Mouse (Mus musculus): ENCODE data around the gene Il13.

The Il13 gene

DNA sequence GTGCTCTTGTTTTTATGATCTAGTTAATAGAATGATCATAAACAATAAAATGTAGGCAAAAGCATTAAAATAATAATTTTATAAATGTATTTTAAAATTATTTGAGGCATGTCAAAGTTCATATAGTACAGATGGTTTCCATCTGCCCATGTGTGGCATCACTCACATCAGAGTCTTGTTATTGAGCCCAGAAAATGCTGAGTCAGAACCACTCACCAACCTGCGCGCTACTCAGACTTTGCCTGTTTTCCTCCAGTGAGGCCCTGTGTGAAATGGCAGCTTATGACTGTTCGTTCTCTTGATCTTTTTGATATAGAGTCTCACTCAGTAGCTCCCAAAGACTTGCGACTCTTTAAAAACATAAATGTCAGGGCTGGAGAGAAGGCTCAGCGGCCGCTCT is 49.0 kb downstream of the Il13 start:
- no peak for DNase-seq (ENCODE audit: low read depth, low spot score)

DNA sequence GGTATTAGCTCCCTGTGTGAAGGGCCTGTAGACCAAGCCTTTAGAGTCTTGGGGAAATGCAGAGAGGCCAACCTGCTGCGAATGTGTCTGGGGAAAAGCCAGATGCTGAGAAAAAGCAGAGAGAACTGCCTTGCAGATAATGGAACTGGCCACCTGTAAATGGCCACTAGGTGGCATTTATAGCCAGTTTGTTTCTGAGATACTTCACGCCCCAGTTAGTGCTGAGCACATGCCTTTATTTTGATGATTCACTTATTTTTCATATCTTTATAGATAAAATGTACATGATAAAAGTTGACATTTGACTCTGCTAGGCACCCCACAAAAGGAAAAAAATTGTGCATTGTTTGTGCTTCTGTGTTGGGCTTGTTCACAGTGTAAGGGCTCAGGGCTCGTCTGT is 49.7 kb downstream of the Il13 start:
- DNase-seq (ENCODE audit: low read depth, low spot score) = no peak

- no peak for DNase-seq (ENCODE audit: low read depth, low spot score)
These were observed 51.4 kb downstream of the Il13 start for GRCm38 (mm10) chr11:53583151-53583550.

All from embryo, embryonic 11.5 days (tissue).